Mouse (Mus musculus): ENCODE measurements at regions not wholly inside any gene's neighbourhood (a gene's known extent, or its start where the extent isn't known, plus 50 kb on each side); places are given as distances from the start of the nearest gene placed in this dataset.

DNA sequence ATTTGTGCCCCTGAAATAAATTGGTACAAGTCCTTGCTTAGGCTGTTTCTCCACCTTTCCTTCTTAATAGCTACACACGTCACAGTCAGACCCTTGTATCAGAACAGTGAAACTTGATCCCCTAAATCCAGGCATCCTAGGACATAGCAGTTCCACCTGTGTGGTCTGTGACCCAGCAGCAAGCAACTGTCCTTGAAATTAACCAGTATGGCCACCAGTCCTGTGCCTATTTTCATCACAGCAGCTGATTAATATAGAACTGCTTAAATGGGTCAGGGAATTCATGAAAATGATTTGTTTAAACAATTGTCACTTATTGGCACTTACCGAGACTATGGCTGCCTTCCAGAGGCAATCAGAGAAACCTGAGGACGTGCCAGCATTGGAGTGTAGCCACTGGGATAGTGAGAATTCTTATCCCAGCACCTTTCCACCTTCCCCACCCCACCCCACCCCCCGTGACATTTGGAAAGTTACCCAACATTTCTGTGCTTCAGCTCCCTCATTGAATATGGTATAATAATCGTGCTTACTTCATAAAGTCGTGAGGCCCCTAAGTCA is 135.4 kb upstream of the Cdkn2b start:
- no peak for DNase-seq

- DNase-seq, result no peak
Measured at GRCm38 (mm10) chr4:89445214-89446155, 134.6 kb upstream of the Cdkn2b start.

DNA sequence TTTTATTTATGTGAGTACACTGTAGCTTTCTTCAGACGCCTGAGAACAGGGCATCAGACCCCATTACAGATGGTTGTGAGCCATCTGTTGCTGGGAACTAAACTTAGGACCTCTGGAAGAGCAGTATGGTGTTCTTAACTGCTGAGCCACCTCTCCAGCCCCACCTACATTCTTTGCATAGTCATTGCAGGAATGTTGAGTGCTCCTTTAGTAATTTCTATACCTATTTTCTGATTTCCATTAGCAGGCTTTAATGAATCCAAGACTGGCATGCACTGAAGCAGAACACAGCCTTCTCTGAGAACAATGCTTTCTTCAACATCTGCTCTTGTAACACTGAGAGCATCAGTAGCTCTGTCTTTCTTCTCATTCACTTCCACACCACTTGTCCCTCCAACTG is 131.7 kb upstream of the Cdkn2b start:
- no peak for DNase-seq

- no peak for DNase-seq
Measured at GRCm38 (mm10) chr4:89440821-89441220, 130.0 kb upstream of the Cdkn2b start.

GRCm38 (mm10) chr4:89440326-89440725 is 129.5 kb upstream of the Cdkn2b start:
- no peak for DNase-seq

DNA sequence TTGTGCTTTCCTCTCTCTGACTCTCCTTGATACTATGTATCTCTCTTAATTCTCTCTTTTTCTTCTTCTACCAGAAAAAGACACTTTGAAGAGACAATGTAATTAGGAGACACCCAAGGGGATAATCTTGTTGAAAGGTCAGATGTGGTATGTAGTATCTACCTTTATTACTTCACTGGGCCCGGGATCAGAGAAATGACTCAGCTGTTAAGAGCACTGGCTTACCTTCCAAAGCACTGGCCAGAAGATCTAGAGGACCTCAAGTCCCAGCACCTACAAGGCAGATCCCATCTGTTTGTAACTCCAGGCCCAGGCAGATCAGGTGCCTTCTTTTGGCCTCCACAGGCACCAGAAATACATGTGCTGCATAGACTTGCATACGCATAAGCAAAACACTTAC is 127.8 kb upstream of the Cdkn2b start:
- DNase-seq, result no peak

GRCm38 (mm10) chr4:89436764-89437163 is 125.9 kb upstream of the Cdkn2b start:
- DNase-seq, result no peak

DNA sequence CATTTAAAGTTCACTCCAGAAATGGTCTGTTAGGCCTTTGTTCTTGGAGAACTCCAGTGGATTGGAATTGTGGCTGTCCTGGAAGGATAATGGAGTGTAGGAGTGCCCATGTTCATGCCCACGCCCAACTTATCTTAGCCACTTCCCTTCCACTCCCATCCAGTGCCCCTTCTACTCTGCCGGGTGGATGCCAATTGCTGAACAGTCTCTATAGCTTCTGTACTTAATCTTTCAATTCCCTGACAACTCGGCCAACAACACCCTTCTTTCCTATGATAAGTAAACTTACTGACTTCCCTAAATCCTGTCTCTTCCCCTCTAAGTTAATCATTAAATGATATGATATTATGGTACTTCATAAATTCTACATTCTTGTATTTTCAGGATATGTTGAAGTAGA is 123.3 kb upstream of the Cdkn2b start:
- DNase-seq, result no peak

DNA sequence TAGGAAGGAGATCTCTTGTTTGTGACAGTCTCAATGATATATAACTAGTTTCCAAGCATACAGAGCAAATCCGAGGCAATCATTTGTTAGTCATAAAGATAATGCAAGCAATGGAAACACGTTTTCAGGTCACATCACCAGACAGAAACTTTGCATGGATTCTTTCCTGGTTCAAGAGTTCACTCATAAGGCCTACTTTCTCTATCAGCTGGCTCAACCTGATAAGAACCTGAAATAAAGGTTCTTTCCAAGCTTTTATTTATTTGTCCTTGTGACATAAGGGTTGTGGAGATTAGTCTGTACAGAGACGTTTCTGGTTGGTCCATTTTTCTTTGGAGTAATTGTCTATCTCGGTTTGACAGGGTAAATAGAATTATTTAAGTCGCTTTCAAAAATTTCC is 122.7 kb upstream of the Cdkn2b start:
- no peak for DNase-seq

DNA sequence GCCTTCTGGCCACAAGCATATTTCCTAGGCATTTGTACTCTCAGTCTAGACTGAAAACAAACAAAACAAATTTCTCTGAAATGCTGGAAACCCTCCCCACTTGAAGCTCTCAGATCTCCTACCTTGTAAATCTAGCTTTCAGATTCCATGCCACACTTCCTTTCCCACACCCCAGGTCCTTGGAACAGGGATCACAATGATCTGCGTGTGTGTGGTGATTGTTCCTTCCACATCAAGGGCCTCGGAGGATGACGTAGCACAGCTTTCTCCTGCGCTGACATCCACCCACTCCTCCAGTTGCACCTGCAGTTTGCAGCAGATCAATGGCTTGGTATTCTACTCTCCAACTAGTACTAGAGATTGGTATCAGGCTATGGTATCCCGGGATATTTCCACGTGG is 120.7 kb upstream of the Cdkn2b start:
- no peak for DNase-seq

DNA sequence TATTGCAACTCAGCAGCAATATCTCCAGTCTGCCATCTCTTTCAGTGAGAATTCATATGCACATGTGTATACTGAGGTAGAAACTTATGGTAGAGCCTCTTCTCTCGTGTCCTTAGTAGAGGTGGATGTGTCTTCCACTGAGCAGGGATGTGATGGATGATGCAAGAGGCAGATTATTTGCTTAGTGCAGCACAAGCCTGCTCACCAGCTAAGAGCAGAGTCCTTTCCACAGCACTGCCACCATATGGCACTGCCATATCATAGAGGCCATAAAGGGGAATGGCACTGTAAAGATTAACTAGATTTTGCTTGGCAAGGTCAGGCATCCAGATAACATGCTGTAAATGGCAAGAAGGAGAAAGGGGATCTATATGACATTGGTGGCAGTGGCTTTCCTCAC is 117.6 kb upstream of the Cdkn2b start:
- no peak for DNase-seq

DNA sequence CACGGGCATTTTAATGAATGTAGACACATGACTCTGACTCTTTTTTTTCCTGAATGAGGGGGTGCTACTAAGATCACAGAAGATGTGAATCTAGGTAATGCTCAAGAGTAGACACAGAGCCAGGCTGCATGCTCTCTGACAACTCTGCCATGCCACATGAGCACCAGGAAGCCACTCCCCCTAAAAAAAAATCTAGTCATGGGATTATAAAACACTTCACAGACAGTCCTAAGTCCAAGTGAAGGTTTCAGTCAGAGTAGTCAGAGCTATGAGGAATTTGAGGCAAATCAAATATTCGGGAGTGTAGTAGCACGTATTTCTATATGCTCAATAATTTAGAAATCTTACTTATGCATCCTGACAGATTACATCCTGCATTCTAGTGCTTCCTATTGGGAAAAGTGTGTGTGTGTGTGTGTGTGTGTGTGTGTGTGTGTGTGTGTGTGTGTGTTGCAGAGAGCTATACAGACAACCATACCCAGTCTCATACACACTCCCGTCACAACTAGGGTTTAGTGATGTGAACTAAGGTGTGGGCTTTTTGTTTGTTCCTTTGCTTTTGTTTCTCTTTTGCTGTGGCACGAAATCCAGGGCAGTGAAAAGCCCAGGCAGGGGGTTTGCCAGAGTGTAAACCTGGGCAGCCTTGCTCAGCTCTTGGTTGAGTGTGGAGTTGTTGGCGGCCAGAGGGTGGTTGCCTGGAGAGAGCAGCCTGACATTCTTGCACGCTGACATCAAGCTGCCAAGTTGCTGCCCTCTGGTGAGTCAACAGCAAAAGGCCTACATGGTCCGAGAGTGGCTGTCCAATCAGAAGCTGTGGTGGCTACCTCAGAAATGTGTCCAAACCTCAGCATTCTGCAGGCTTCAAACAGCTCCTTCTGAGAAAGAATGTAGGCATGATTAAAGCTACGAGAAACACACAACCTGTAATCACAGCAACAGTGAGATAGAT is 116.8 kb upstream of the Cdkn2b start:
- DNase-seq, result peak; percentile 54

GRCm38 (mm10) chr4:89425916-89426315 is 115.1 kb upstream of the Cdkn2b start:
- DNase-seq, result no peak

- peak; percentile 26 for DNase-seq
Measured at GRCm38 (mm10) chr4:89421694-89422354, 111.0 kb upstream of the Cdkn2b start.

GRCm38 (mm10) chr4:89420868-89421267 is 110.0 kb upstream of the Cdkn2b start:
- DNase-seq, result no peak

GRCm38 (mm10) chr4:89419507-89419906 is 108.7 kb upstream of the Cdkn2b start:
- DNase-seq, result no peak

GRCm38 (mm10) chr4:89405624-89406167 is 94.9 kb upstream of the Cdkn2b start:
- no peak for DNase-seq

DNA sequence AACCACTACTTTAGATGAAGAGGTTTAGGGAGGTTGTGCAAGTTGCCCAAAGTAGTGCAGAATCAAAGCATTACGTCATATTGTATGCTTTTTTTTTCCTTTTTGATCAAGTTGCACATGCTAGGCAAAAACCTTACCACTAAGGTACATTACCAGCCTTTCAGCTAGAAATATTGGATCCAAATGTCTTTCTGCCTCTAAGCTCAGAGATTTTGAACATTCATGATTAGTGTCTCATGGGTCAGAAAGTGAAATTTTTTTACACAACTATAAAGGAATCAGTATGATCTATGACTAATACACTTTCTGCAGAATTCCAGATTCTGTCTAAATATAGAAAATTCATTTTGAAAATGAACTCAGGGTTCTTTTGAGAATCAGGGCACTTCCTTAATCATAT is 92.3 kb upstream of the Cdkn2b start:
- no peak for DNase-seq

GRCm38 (mm10) chr4:89402324-89402723 is 91.5 kb upstream of the Cdkn2b start:
- no peak for DNase-seq

DNA sequence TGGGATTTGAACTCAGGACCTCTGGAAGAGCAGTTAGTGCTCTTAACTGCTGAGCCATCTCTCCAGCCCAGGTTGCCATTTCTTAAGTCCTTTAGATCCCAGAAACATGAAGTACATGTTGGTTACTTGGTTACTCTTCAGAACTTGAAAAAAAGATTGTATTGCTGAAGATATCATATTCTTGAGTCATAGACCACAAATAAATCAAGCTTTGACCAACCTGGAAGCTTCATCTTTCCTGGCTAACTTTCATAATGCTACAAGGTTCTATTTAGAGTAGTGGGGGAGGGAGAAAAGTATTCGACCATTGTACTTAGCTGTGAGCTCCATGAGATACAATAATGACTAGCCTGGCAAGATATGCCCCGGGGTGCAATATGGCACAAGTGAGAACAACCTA is 90.9 kb upstream of the Cdkn2b start:
- no peak for DNase-seq

- no peak for DNase-seq
Measured at GRCm38 (mm10) chr4:89400342-89400741, 89.5 kb upstream of the Cdkn2b start.

DNA sequence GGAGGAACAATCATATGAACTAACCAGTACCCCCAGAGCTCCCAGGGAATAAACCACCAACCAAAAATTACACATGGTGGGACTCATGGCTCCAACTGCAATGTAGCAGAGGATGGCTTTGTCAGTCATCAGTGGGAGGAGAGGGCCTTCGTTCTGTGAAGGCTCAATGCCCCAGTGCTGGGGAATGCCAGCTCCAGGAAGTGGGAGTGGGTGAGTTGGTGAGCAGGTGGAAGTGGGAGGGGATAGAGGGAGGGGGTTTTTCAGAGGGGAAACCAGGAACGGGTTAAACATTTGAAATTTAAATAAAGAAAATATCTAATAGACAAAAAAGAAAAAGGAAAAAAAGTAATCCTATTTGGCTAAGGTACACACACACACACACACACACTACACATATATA is 88.4 kb upstream of the Cdkn2b start:
- DNase-seq, result no peak

- DNase-seq, result no peak
Measured at GRCm38 (mm10) chr4:89396020-89396419, 85.2 kb upstream of the Cdkn2b start.

All from kidney, postnatal 10 days (tissue).